Mouse (Mus musculus): ENCODE measurements at regions not wholly inside any gene's neighbourhood (a gene's known extent, or its start where the extent isn't known, plus 50 kb on each side); places are given as distances from the start of the nearest gene placed in this dataset.
A peak's percentile ranks its signal among the peaks of the same experiment; 100 is the strongest.

DNA sequence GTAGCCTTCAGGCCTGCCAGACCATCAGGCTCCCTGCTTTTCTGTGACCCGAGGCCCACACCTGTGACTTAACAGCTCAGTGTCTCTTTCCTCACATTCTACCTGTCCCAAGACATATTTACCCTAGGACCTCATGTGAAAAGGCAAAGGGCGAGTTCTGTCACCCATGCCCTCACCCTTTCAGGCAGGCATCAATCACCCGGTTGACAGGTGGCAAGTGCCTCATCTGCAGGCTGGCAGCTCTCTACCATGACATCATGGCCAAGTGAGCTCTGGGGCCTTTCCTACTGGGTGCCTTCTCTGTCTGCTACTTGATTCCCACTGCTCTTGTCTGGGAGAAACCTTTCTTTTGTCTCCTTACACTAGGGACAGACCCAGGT, 139.5 kb downstream of the Tomm20 start:
- dilution Hi-C loops (cut with MboI; ENCODE audit: extremely low pct_ligation_motif_present, extremely low pct_unique_long_range_greater_than_20kb, low sequenced_read_pairs) (no loop called here), in situ Hi-C loops (cut with MboI; ENCODE audit: low pct_ligation_motif_present, low pct_unique_long_range_greater_than_20kb, low sequenced_read_pairs) (no loop called here)
- Histone ChIP-seq H3K27me3 (replicated peaks) (peaks cover 10% of the 10 kb centered on the region), H3K9me3 (replicated peaks; ENCODE audit: low read length) (no peaks in the 10 kb centered on the region), H3K4me2 (ENCODE audit: insufficient read depth, low read depth, poor library complexity, severe bottlenecking) (no peak overlapping the region), H3K79me2 (replicated peaks; ENCODE audit: control insufficient read depth, extremely low read depth, insufficient read depth, poor library complexity, severe bottlenecking) (no peaks in the 10 kb centered on the region), H3K9ac (ENCODE audit: insufficient read depth, low read depth) (no peak overlapping the region), H3K27ac (ENCODE audit: insufficient read depth, low read depth) (no peak overlapping the region), H3K4me3 (replicated peaks in 1 of 3; ENCODE audit: low read depth in 2 of 3, low read length in 2 of 3, poor library complexity in 1 of 3) (no peak overlapping the region), H3K36me3 (replicated peaks in 1 of 2; ENCODE audit: control insufficient read depth in 1 of 2, insufficient read depth in 1 of 2, low read length in 1 of 2) (no peaks in the 10 kb centered on the region), H3K4me1 (ENCODE audit: control insufficient read depth in 1 of 2, insufficient read depth in 2 of 2) (peaks cover 42 to 65% of the 10 kb centered on the region in 2 experiments)
- DNase-seq (ENCODE audit: extremely low read depth): no peak
- TF ChIP-seq NRF1 (IDR thresholded peaks at IDR 0.05; ENCODE audit: low read depth, low read length): no peak
- no peak for TF ChIP-seq USF2 (conservative IDR thresholded peaks at IDR 0.05; ENCODE audit: low read depth, low read length)
- no peak for TF ChIP-seq NELFE (IDR thresholded peaks at IDR 0.05; ENCODE audit: low read depth, low read length)
- no peak for TF ChIP-seq ETS1 (conservative IDR thresholded peaks at IDR 0.05; ENCODE audit: low read depth, low read length)
- TF ChIP-seq RCOR1 (conservative IDR thresholded peaks at IDR 0.05; ENCODE audit: low read depth, low read length): no peak
- no peak for TF ChIP-seq MAX (IDR thresholded peaks at IDR 0.05; ENCODE audit: low read length)
- TF ChIP-seq KAT2A (IDR thresholded peaks at IDR 0.05; ENCODE audit: insufficient replicate concordance, low read length): no peak
- no peak for TF ChIP-seq USF1 (IDR thresholded peaks at IDR 0.05; ENCODE audit: low read depth, low read length)
- TF ChIP-seq ZMIZ1 (IDR thresholded peaks at IDR 0.05; ENCODE audit: low read depth, low read length): no peak
- no peak for TF ChIP-seq TBP (conservative IDR thresholded peaks at IDR 0.05; ENCODE audit: low read depth, low read length)
- no peak for TF ChIP-seq ZKSCAN1 (IDR thresholded peaks at IDR 0.05; ENCODE audit: borderline replicate concordance, low read depth, low read length)
- TF ChIP-seq MAFK (IDR thresholded peaks at IDR 0.05; ENCODE audit: insufficient replicate concordance, low read length): no peak
- no peak for TF ChIP-seq PAX5 (IDR thresholded peaks at IDR 0.05; ENCODE audit: low read length)
- TF ChIP-seq HCFC1 (IDR thresholded peaks at IDR 0.05; ENCODE audit: low read depth, low read length): no peak
- no peak for TF ChIP-seq JUN (IDR thresholded peaks at IDR 0.05; ENCODE audit: insufficient read depth, low read depth, low read length)

DNA sequence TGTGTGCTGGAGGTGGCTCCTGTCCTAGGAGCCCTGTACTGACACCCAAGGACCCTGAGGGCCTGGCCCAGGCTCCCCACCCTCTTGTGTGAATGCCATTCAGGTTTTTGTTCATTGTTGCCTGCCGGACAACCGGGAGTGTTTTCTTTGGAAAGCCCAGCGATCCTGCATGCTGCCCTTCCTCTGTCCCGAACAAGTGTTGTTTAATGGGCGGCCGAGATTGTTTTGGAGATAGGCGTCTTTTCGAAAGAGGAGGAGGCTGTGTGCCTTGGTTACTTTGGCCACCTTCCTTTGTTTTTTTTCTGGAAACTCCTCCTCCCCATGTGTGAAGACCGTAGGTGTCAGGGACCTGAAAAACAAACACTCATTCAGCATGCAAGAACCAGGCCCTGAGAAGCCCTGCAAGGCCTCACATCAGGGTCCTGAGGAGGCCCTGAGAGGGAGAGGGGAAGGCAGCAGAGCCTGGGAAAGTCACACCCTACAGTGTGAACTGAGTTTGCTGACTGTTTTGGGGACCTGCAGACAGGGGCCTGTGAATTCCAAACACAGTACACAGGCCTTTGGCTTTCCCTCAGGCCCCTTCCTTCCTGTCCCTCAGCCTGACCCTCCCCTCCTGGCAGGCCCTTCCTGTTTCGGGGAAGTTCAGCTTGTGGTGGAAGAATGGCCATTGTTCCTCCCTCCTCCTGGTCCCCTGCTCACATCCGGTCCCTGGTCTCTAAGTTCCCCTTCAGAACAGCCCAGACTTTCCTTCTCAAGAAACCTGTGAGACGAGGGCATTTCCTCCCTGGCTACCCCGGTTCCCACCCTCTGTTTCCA, 140.1 kb downstream of the Tomm20 start:
- TF ChIP-seq ELF1 (IDR thresholded peaks at IDR 0.05; ENCODE audit: low read depth, low read length) (peak; percentile 54), RAD21 (IDR thresholded peaks at IDR 0.05; ENCODE audit: low read depth, low read length) (no peak), HCFC1 (IDR thresholded peaks at IDR 0.05; ENCODE audit: low read depth, low read length) (peak; percentile 67), GABPA (IDR thresholded peaks at IDR 0.05; ENCODE audit: insufficient replicate concordance, low read depth, low read length) (no peak)
- H3K4me1 ChIP-seq (ENCODE audit: control insufficient read depth in 1 of 2, insufficient read depth in 2 of 2): peaks cover 39 to 62% of the 10 kb centered on the region in 2 experiments
- no peak overlapping the region for H3K4me2 ChIP-seq (ENCODE audit: insufficient read depth, low read depth, poor library complexity, severe bottlenecking)
- peaks cover 10% of the 10 kb centered on the region for H3K27me3 ChIP-seq (replicated peaks)
- no peaks in the 10 kb centered on the region for H3K36me3 ChIP-seq (replicated peaks in 1 of 2; ENCODE audit: control insufficient read depth in 1 of 2, insufficient read depth in 1 of 2, low read length in 1 of 2)
- H3K4me3 ChIP-seq (replicated peaks in 1 of 3; ENCODE audit: low read depth in 2 of 3, low read length in 2 of 3, poor library complexity in 1 of 3): no peak overlapping the region
- dilution Hi-C loops (cut with MboI; ENCODE audit: extremely low pct_ligation_motif_present, extremely low pct_unique_long_range_greater_than_20kb, low sequenced_read_pairs): no loop called here
- H3K27ac ChIP-seq (ENCODE audit: insufficient read depth, low read depth): no peak overlapping the region
- no peaks in the 10 kb centered on the region for H3K79me2 ChIP-seq (replicated peaks; ENCODE audit: control insufficient read depth, extremely low read depth, insufficient read depth, poor library complexity, severe bottlenecking)
- DNase-seq (ENCODE audit: extremely low read depth): no peak
- no peaks in the 10 kb centered on the region for H3K9me3 ChIP-seq (replicated peaks; ENCODE audit: low read length)
- in situ Hi-C loops (cut with MboI; ENCODE audit: low pct_ligation_motif_present, low pct_unique_long_range_greater_than_20kb, low sequenced_read_pairs): no loop called here
- H3K9ac ChIP-seq (ENCODE audit: insufficient read depth, low read depth): no peak overlapping the region
